Mouse (Mus musculus): Measurements from ENCODE around the gene Drc3.

The Drc3 gene

DNA sequence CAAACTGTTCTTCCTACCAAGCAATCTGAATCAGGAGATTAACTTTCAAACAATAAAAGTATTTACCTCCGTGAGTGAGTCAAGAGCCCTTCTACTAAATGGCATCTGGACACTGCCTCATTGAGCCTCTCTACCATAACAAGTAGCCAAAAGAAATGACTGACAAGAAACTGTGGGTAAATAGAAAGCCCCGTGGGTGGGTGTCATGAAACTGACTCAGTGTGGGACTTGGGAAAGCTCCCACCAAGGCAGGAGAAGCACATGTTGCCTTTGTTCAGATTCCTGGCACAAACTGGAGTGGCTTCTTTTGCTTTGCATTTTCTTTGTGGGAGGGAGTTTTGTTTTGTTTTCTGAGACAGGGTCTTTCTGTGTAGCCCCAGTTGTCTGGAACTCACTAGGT lies 17.4 kb upstream of the Drc3 start:
- DNase-seq (ENCODE audit: low read depth, low spot score), result peak; percentile 39

DNA sequence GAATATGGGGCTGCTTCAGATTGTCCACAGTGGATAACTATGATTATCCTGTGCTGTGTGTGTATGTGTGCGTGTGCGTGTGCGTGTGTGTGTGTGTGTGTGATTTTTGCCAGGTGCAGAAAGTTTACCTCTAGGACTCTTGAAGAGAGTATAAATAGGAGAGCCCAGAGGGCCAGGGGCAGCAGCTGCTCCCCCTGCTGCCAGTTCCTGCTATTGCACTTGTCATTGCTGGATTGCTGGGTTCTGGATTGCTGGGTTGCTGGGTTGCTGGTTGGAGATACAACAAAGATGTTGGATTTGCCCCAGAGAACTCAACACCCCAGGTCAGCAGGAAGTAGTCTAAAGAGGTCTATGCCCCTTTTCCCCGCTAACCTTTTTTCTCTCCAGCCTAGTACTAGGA lies 14.8 kb upstream of the Drc3 start:
- no peak for DNase-seq (ENCODE audit: low read depth, low spot score)

DNA sequence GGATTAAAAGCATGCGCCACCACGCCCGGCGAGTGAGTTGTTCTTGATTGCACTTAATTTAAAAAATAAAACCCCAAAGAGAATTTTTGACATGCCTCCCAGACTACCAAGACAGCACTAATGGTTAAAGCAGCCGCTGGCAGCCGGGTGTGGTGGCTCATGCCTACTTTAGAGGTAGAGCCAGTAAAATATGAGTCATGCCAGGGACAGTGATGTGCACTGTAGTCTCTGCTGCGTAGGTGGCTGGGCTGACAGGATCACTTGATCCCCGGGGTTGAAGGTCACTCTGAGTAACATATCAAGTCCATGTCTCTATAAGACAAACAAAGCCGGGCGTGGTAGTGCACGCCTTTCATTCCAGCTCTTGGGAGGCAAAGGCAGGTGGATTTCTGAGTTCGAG lies 13.8 kb upstream of the Drc3 start:
- DNase-seq (ENCODE audit: low read depth, low spot score), result peak; percentile 50

DNA sequence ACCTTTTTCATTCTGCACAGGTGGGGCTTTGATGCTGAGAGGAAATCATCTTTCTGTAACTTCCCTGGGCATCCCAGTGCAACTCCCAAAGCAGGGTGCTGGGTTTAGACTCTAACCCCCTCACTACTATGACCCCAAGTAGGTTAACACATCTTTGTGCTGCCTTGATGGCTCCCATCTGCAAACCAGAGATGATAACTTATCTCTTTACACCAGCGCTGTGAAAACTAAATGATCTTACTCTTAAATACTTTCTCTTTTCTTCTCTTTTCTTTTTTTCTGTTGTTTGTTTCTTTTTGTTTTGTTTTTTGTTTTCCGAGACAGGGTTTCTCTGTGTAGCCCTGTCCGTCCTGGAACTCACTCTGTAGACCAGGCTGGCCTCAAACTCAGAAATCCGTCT lies 7.3 kb upstream of the Drc3 start:
- no peak for DNase-seq (ENCODE audit: low read depth, low spot score)

DNA sequence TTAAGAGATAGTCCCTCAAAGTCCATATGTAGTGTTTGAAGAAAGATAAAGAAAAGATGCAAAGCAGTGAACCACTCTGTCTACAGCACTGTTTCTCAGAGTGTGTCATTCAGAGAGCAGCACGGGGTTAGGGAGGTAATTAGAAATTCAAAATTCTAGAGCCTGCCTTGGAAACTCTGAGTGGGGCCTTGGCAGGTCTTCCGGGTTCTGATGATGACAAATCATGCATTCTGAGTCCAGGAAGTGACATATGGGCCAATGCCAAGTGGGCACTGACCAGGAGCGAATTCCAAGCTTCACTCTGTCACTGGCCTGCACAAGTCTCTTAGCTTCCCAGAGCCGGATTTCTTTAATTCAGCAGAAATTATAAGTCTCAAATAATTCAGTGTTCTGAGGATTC lies 6.6 kb upstream of the Drc3 start:
- peak; percentile 85 for DNase-seq (ENCODE audit: low read depth, low spot score)

DNA sequence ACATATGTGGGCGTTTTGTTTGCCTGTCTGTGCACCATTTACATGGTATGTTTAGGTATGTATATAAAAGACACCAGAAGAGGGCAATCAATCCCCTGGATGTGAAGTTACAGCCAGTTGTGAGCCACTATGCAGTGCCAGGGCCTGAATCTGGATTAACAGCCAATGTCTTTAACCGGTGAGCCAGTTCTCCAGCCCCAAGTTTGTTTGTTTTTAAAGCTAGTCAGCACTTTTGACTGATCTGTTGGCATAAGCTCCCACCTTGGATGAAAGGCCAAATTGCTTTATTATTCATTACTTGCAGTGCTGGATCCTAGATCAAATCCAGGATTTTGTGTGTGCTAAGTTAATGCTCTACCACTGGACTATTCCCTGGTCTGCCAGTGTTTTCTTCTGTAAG lies 1.7 kb upstream of the Drc3 start:
- peak; percentile 71 for DNase-seq (ENCODE audit: low read depth, low spot score)

DNA sequence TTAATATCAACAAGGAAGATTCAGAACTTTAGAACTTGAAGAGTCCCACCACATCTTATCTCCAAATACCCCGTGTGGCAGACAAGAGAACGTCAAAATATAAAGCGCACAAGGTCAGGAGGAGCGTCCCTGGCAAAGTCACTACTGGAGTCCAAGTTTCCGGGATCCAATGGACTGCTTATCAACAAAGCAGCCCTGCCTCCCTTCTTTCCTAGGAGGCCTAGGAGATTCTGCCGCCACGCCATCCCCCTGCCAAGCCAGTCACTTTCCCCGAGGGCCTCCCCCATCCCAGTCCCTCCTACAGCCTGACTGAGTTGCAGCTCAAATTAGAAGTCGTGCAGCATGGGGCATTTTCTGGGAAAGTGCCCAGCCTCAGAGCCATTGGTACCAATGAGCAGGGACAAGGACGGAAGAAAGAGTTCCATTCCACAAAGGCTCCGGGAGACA lies 1.2 kb upstream of the Drc3 start:
- peak; percentile 54 for DNase-seq (ENCODE audit: low read depth, low spot score)

DNA sequence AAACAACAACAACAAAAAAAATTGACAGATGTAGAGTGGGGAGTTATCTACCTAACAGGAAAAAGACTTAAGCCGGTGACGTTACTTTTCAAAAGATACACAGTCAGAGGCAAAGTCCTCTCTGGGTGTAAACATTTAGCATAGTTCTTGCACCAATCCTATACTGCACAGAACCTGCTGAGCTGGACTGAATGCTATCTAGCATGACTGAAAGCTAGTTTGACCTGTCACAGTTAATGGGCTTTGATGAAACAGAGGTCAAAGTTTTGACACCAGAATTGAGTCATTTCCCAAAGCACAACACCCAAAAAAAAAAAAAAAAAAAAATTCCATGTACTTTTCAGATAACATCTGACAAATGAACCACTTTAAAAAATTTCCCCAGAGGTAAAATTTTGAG lies 2.8 kb downstream of the Drc3 start:
- peak; percentile 22 for DNase-seq (ENCODE audit: low read depth, low spot score)

DNA sequence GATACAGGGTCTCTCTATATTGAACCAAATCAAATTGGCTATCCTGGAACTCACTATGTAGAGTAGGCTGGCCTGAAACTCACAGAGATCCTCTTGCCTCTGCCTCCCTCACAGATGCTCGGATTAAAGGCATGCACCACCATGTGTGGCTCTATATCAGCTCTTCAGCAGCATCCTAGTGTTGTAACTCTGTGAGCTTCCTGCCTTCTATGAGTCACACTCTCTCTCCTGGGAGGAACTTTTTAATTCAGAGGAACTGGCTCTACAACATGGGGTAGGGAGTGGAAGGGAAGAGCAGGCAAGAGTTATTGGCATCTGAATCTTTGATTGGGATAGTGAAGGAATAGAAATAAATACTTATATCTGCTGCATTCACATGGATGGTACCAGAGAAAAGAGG lies 4.0 kb downstream of the Drc3 start:
- DNase-seq (ENCODE audit: low read depth, low spot score), result peak; percentile 73

DNA sequence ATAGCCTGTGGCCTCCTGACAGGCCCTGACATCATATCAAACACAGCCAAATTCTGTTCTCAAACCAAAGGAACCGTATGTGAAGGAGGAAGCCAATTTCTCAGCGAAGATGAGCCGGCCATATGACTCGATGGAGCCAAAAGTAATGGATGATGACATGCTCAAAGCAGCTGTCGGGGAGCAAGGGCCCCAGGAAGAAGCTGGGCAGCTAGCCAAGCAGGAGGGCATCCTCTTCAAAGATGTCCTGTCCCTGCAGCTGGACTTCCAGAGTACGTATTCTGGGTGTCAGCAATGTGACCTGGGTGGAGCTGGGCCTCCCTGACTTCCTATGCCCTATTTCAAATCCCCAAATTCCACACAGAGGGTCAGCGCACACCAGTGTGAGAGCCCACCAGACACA lies 5.4 kb downstream of the Drc3 start:
- DNase-seq (ENCODE audit: low read depth, low spot score), result no peak

DNA sequence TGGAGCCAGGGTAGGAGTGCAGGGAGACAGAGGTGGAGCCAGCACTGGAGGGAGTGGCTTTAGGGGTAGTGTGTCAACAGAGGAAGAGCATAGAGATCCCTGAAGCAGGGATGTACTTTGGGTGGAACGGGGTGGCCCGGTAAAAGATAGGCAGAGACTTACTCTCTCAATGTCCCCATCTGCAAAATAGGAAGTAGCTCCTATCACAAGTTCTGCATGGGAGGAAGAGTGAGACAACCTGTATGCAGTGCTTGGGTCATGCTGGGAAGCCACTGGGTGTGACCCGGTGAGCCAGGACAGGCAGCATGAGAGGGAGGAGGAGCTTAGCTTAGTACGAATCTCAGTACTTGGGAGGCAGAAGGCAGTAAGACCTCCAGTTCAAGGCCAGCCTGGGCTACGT lies 6.0 kb downstream of the Drc3 start:
- DNase-seq (ENCODE audit: low read depth, low spot score), result no peak

DNA sequence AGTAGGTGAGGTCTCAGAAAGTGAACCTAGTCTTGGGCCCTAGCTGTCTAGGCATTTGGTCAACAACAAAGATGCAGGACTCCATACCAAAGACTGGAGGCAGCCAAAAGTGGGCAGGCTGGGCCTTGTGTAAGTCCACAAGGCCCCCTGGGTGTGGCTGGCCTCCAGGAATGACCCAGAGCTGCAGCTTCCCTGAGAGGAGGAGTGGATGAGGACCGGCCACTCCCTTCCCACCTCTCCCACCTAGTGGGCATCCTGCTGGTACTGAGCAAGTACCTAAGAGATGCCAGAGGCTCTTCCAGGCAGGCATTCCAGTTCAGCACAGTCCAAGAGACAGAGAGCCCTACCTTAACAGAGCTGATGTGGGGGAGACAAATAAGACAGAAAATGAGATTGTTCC lies 6.8 kb downstream of the Drc3 start:
- no peak for DNase-seq (ENCODE audit: low read depth, low spot score)

DNA sequence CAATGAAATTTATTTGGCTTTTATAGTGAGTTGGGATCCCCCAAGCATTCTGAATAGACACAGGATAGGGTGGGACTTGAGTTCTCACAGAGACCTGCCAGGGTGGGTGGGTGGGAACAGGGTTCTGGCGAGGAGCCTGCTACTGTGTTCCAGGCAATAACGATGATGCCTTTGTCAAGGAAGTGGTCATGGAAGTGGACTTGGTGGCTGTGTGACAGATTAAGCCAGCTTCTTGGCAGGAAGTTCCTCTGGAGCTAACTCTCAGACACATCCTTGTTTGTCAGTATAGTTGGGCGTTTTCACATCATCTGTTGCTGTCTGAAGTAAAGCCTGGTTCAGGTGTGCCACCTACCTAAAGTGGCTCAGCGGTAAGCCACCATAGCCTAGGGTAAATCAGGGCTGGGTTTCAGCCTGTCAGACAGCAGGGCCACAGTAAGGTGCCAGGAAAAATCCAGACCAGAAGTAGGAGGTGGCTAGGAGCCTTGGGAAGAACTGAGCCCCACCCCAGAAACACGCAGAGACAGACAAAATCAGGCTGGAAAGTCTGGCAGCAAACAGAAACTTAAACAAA lies 7.6 kb downstream of the Drc3 start:
- DNase-seq (ENCODE audit: low read depth, low spot score), result no peak

DNA sequence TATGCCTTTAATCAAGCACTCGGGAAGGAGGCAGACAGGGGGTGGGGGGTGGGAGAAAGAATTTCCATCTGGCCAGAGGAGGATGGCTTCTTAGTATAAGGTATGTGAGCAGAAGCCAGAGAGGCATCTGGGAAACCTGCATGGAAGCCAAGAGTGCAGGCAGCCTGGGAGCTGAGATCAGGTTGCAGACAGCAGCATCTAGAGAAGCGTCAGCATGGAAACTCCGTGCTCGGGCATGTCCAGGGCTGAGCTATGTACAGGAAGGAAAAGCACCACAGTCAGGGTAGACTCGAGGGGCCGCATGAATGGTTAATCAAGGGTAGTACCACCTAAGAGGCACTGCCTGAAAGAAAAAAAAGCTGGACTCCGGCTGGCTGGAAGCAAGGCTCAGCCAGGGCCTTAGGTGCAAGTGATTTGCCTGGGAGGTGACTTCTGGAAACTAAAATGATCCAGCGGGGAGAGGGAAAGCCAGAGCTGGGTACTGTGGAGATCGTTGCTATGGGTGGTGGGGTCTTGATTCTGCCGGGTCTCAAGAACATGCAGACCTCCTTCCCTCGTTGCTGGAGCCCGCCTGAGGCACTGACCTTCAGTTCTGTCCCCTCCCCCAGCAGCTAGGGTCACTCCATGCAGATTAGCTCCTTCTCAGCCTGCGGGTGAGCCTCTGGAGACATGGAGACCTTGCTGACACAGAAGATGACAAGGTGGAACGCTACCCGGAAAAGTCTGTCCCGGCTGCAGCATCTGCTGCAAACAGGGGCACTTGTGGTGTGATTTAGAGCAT lies 13.3 kb downstream of the Drc3 start:
- no peak for DNase-seq (ENCODE audit: low read depth, low spot score)

DNA sequence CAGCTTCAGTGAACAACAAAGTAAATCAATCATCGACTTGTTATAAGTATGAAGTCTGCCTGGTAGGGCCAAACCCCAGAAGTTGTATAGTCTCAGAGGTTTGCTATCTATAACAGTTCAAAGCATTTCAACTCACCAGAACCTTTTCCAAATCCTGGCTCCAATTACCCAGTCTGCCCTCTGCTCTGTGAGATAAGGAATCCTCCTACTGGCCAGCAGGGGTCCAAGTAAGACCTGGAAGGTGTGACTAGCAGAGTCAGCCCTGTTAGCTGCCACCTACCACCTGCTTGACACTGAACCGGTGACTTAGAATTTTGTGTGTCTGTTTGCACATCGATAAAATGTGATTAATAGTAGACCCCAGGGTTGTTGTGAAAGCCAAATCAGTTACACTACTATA lies 14.1 kb downstream of the Drc3 start:
- no peak for DNase-seq (ENCODE audit: low read depth, low spot score)

DNA sequence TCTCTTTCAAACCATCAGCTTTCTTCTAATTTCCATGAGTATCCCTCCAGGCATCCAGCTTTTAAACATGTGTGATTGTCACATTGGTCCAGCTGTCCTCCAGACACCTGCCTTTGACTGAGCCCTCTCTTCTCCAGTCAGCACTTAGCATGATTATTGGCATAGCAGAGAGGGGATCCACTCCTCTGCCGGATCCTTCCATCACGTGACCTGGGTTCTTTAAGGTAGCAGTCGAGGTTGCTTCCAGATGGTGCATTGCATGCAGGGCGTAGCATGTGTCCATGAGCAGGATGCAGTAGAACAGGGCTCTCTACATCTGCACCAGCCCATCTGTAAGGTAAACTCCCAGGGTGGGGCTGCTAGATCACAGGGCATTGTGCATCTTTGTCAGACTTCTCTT lies 15.8 kb downstream of the Drc3 start:
- no peak for DNase-seq (ENCODE audit: low read depth, low spot score)

DNA sequence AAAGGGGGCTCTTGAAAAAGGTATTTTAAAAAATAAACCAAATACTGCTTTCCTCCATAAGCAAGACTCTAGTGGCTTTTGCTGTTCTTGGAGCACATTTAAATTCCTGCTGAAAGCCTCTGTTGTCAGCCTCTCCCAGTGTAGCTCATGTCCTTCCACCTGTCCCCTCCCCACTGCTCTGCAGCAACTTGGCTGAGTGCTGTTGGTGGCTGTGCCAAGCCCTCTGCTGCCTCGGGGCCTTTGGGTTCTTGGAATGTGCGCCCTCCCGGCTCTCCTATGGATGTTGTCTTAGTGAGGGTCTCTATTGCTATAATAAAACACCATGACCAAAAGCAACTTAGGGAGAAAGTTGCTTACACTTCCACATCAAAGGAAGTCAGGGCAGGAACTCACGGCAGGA lies 16.3 kb downstream of the Drc3 start:
- no peak for DNase-seq (ENCODE audit: low read depth, low spot score)

DNA sequence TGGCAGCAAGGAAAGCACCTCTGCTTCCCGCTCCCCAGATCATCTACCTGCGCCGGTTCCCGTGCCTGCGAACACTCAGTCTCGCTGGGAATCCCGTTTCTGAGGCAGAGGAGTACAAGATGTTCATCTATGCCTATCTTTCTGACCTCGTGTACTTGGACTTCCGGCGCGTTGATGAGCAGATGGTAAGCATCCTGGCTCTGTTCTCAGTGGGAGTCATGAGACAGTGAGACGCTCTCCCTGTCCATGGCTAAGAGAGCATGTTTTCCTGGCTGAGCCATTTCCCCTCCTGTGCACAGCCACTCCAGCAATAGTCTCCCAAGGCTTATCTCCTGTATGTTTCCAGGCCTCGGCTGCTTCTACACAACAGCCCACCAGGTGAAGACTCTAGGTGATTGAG lies 17.3 kb downstream of the Drc3 start:
- no peak for DNase-seq (ENCODE audit: low read depth, low spot score)

DNA sequence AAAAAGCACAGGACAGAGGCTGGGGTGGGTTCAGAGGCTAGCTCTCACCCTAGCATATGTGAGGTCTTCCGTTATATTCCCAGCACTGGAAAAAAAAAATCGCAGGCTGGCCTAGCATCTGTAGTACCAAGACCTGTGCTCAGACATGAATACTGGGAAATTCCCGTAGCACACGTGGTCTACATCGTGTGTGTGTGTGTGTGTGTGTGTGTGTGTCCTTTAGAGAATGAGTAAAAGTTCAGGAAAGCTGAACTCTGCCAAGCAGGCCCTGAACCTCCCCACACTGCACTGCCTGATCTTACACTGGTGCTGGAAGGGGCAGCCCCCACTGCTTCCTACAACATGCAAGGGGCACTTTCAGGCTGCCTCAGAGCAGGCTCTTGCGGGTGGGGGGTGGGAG lies 21.4 kb downstream of the Drc3 start:
- DNase-seq (ENCODE audit: low read depth, low spot score), result no peak

DNA sequence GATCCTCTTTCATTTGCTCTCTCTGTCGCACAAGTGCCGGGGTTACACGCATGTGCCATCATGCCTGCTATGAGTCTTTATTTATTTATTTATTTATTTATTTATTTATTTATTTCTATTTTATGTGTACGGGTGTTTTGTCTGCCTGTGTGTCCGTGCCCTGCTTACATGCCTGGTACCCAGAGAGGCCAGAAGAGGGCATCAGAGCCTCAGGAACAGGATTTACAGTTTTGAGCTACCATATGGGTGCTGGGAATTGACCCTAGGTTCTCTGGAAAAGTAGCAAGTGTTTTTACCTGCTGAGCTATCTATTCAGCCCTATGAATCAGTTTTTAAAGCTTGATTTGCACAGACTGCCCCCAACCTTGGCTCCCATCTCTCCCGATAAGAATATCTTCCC lies 30.4 kb downstream of the Drc3 start:
- no peak for DNase-seq (ENCODE audit: low read depth, low spot score)

DNA sequence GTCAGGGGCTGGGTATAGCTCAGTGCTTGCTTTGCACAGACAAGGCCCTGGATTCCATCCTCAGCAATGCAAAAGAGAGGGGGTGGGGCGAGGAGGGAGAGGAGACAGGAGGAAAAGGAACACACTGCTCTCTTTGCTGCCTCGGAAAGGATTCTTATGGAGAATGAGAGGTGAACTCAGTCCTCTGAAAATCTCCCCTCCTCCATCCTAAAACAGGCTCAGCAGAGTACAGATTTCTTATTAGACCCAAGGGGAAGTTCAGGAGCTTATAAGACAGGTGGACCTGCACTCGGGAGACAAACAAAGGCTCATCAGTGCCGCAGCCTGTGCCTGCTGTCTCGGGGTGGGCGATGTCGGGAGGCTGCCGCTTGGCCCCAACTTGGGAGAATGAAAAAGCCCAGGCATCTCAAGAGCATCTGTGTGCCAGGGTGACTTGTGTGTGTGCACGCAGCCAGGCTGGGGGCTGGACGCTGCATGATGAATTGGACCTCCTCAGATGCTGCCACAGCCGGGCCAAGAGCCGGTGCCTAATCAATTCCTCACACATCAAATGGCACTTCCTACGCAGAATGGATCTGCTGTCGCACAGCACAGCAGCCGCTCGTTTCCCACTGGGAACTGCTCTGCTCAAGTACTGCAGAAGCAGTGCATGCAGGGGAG lies 31.8 kb downstream of the Drc3 start:
- no peak for DNase-seq (ENCODE audit: low read depth, low spot score)

DNA sequence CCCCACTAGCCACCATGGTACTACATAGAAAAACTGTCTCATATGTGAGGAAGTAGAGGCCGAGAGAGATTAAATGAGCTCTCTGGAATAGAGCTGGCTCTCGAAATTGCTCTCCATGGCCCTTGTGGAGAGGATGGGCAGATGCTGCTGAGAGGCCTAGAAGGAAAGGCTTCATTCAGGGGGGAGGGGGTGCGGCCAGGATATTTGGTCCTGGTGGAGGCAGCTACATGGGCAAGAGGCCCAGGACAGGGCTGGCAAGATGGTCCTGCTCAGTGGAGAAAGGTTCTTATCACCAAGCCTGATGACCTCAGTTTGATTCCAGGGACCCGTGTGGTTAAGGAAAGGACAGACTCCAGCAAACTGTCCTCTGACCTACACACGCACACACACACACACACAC lies 32.8 kb downstream of the Drc3 start:
- DNase-seq (ENCODE audit: low read depth, low spot score), result no peak

DNA sequence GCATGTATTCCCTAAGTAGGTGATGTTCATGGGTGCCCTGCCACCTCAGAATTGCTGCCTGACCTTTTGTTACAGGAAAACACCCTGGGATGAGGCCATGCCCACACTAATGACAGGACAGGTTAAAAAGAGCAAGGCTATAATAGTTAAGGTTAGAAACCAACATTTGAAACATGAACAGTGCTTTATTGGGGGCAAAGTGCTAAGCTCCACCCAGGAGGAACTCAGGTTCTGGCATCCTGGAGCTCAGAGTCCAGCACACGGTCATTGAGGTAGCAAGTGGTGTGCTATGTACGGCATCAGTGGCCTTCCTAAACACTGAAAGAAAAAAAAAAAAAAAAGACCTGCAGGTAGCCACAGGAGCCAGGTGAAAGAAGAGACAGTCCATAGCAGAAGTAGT lies 34.8 kb downstream of the Drc3 start:
- no peak for DNase-seq (ENCODE audit: low read depth, low spot score)

Data from 3T3-L1 (cell line).